Mouse (Mus musculus) MEL (cell line): ENCODE measurements around the gene Slc23a2. TPM values are rescaled to one million over a fixed set of nuclear protein-coding genes. Genes with fewer than 3 reads are reported as not detected.

ENCODE experiments used
- DNase-seq: peaks from one replicate; pipeline ENCODE4 v3.0.0; 2011; ENCODE audit warnings: low read depth, low spot score
- H3K27ac ChIP-seq: 2 replicates; pipeline ENCODE4 v1.5.1; 2012; ENCODE audit warnings: low read depth, mild to moderate bottlenecking, control low read depth, low read length, moderate library complexity; ENCODE audit not compliant: control insufficient read depth
- H3K27me3 ChIP-seq, 2 experiments: fragments of 150-350 bp in 1 of 2; sonication (generic) in 1 of 2; 2 replicates each; pipeline ENCODE4 v1.6.1; 2012; ENCODE audit warnings: low read length in 2 of 2, mild to moderate bottlenecking in 2 of 2, improper control_type of control experiment in 1 of 2, moderate library complexity in 1 of 2; ENCODE audit not compliant: insufficient read depth in 2 of 2, control insufficient read depth in 1 of 2
- H3K36me3 ChIP-seq, 2 experiments: 2 replicates each; pipeline ENCODE4 v1.6.1; 2012 to 2014; ENCODE audit warnings: low read length in 2 of 2, improper control_type of control experiment in 1 of 2, inconsistent platforms in 1 of 2, mild to moderate bottlenecking in 1 of 2; ENCODE audit not compliant: insufficient read depth in 2 of 2, control insufficient read depth in 1 of 2
- H3K4me1 ChIP-seq, 2 experiments: fragments of 150-350 bp in 1 of 2; sonication (generic) in 1 of 2; 2 replicates each; pipeline ENCODE4 v1.6.1; 2012; ENCODE audit warnings: low read length in 2 of 2, improper control_type of control experiment in 1 of 2, mild to moderate bottlenecking in 1 of 2; ENCODE audit not compliant: insufficient read depth in 2 of 2, control insufficient read depth in 1 of 2
- H3K4me3 ChIP-seq, 2 experiments: fragments of 150-350 bp in 1 of 2; sonication (generic) in 1 of 2; 2 replicates each; pipeline ENCODE4 v1.5.1; 2012; ENCODE audit warnings: low read depth in 2 of 2, low read length in 2 of 2, mild to moderate bottlenecking in 2 of 2, moderate library complexity in 2 of 2, control low read depth in 1 of 2, improper control_type of control experiment in 1 of 2; ENCODE audit not compliant: control insufficient read depth in 1 of 2, insufficient read depth in 1 of 2
- H3K79me2 ChIP-seq: 2 replicates; pipeline ENCODE4 v1.6.1; 2012; ENCODE audit warnings: mild to moderate bottlenecking, low read length, moderate library complexity; ENCODE audit not compliant: control insufficient read depth, poor library complexity, insufficient read depth
- H3K9ac ChIP-seq: 2 replicates; pipeline ENCODE4 v1.6.1; 2012; ENCODE audit warnings: low read depth, mild to moderate bottlenecking, control low read depth, low read length, moderate library complexity; ENCODE audit not compliant: control insufficient read depth, poor library complexity, severe bottlenecking
- H3K9me3 ChIP-seq: fragments of 150-350 bp; sonication (generic); replicated peaks from 2 replicates; pipeline ENCODE4 v1.6.1; 2012; ENCODE audit warnings: mild to moderate bottlenecking, low read length, improper control_type of control experiment, moderate library complexity; ENCODE audit not compliant: insufficient read depth
- BHLHE40 ChIP-seq: IDR thresholded peaks from 2 replicates; pipeline ENCODE4 v1.6.1; 2012; ENCODE audit warnings: low read depth, mild to moderate bottlenecking, inconsistent platforms, low read length, improper control_type of control experiment, borderline replicate concordance
- CHD1 ChIP-seq: IDR thresholded peaks from 2 replicates; pipeline ENCODE4 v1.6.1; 2012; ENCODE audit warnings: low read depth, mild to moderate bottlenecking, inconsistent platforms, low read length, improper control_type of control experiment
- E2F4 ChIP-seq: IDR thresholded peaks from 2 replicates; pipeline ENCODE4 v1.6.1; 2011; ENCODE audit warnings: low read depth, low read length, improper control_type of control experiment, borderline replicate concordance
- ELF1 ChIP-seq: IDR thresholded peaks from 2 replicates; pipeline ENCODE4 v1.6.1; 2014; ENCODE audit warnings: low read depth, mild to moderate bottlenecking, inconsistent platforms, low read length, improper control_type of control experiment, moderate library complexity
- GABPA ChIP-seq: IDR thresholded peaks from 2 replicates; pipeline ENCODE4 v1.6.1; 2012; ENCODE audit warnings: low read depth, mild to moderate bottlenecking, inconsistent platforms, low read length, improper control_type of control experiment, moderate library complexity
- GATA1 ChIP-seq: IDR thresholded peaks from 2 replicates; pipeline ENCODE4 v1.6.1; 2011; ENCODE audit warnings: low read depth, low read length, improper control_type of control experiment
- HCFC1 ChIP-seq: IDR thresholded peaks from 2 replicates; pipeline ENCODE4 v1.6.1; 2012; ENCODE audit warnings: low read depth, mild to moderate bottlenecking, inconsistent platforms, low read length, improper control_type of control experiment, moderate library complexity
- JUND ChIP-seq: IDR thresholded peaks from 2 replicates; pipeline ENCODE4 v1.6.1; 2011; ENCODE audit warnings: low read depth, mild to moderate bottlenecking, improper control_type of control experiment, low read length
- MAFK ChIP-seq: IDR thresholded peaks from 2 replicates; pipeline ENCODE4 v1.6.1; 2011; ENCODE audit warnings: low read depth, mild to moderate bottlenecking, low read length, improper control_type of control experiment, borderline replicate concordance
- MAX ChIP-seq: IDR thresholded peaks from 2 replicates; pipeline ENCODE4 v1.6.1; 2011; ENCODE audit warnings: low read length, improper control_type of control experiment
- MEF2A ChIP-seq: IDR thresholded peaks from 2 replicates; pipeline ENCODE4 v1.6.1; 2014; ENCODE audit warnings: low read depth, mild to moderate bottlenecking, inconsistent platforms, low read length, improper control_type of control experiment; ENCODE audit not compliant: poor library complexity, insufficient replicate concordance, severe bottlenecking; ENCODE audit errors: extremely low read depth
- MYB ChIP-seq: IDR thresholded peaks from 2 replicates; pipeline ENCODE4 v1.6.1; 2011; ENCODE audit warnings: mild to moderate bottlenecking, low read depth, low read length, improper control_type of control experiment
- MYC ChIP-seq: IDR thresholded peaks from 2 replicates; pipeline ENCODE4 v1.6.1; 2011; ENCODE audit warnings: low read depth, mild to moderate bottlenecking, low read length, improper control_type of control experiment, moderate library complexity
- POLR2AphosphoS5 ChIP-seq: IDR thresholded peaks from 2 replicates; pipeline ENCODE4 v1.6.1; 2012; ENCODE audit warnings: low read depth, borderline replicate concordance, mild to moderate bottlenecking, inconsistent platforms, low read length, moderate library complexity, mixed read lengths
- RAD21 ChIP-seq: IDR thresholded peaks from 2 replicates; pipeline ENCODE4 v1.6.1; 2011; ENCODE audit warnings: mild to moderate bottlenecking, low read depth, low read length, improper control_type of control experiment
- RCOR1 ChIP-seq: IDR thresholded peaks from 2 replicates; pipeline ENCODE4 v1.6.1; 2012; ENCODE audit warnings: low read depth, mild to moderate bottlenecking, inconsistent platforms, low read length, improper control_type of control experiment
- SMC3 ChIP-seq: IDR thresholded peaks from 2 replicates; pipeline ENCODE4 v1.6.1; 2011; ENCODE audit warnings: low read depth, low read length, improper control_type of control experiment
- TBP ChIP-seq: IDR thresholded peaks from 2 replicates; pipeline ENCODE4 v1.8.0; 2011; ENCODE audit warnings: low read depth, low read length, improper control_type of control experiment
- USF2 ChIP-seq, 2 experiments: IDR thresholded peaks; 2 replicates each; pipeline ENCODE4 v1.6.1; 2011 to 2012; ENCODE audit warnings: improper control_type of control experiment in 2 of 2, low read length in 2 of 2, borderline replicate concordance in 1 of 2, inconsistent platforms in 1 of 2, low read depth in 1 of 2, mild to moderate bottlenecking in 1 of 2; ENCODE audit not compliant: insufficient read depth in 1 of 2
- ZMIZ1 ChIP-seq: IDR thresholded peaks from 2 replicates; pipeline ENCODE4 v1.6.1; 2012; ENCODE audit warnings: low read depth, mild to moderate bottlenecking, inconsistent platforms, low read length, improper control_type of control experiment, moderate library complexity
- polyA plus RNA-seq, 2 experiments: library from polyadenylated mRNA; stranded (reverse) in 1 of 2; unstranded in 1 of 2; fragments of >175 nt in 1 of 2; fragments of >200 nt in 1 of 2; gene quantifications; 2 replicates each; pipeline versions ENCODE4 v1.2.1 to v1.2.4; 2012; ENCODE audit warnings: low replicate concordance in 2 of 2, low read depth in 1 of 2; ENCODE audit not compliant: insufficient read length in 2 of 2, insufficient read depth in 1 of 2, missing spikeins in 1 of 2
- total RNA-seq: library from RNA; depleted of rRNA; stranded (reverse); fragments of 300-350 nt; gene quantifications from 2 replicates; pipeline ENCODE4 v1.2.3, GENCODE M21; 2012

The Slc23a2 gene
- total and polyA plus RNA-seq, 3 experiments, result 7.9 to 10.3 TPM; not detected in 1

GRCm38 (mm10) chr2:132112319-132112718, 32.6 kb downstream of the Slc23a2 start:
- Histone ChIP-seq H3K36me3 (no peaks in the 10 kb centered on the region; a peak in 1 of 4 replicates), H3K4me3 (no peak overlapping the region), H3K9ac (no peak overlapping the region), H3K27ac (no peak overlapping the region), H3K9me3 (no peaks in the 10 kb centered on the region), H3K79me2 (peaks cover 2% of the 10 kb centered on the region; the same call in 1 of the 2 replicates), H3K27me3 (no peaks in the 10 kb centered on the region), H3K4me1 (no peaks in the 10 kb centered on the region)
- TF ChIP-seq RAD21 (no peak), ZMIZ1 (no peak), MYB (no peak), ELF1 (no peak), MAX (no peak), GABPA (no peak), SMC3 (no peak), RCOR1 (no peak), MYC (no peak), MEF2A (no peak), TBP (no peak), MAFK (no peak), E2F4 (no peak), USF2 (IDR thresholded peaks at IDR 0.05; ENCODE audit: borderline replicate concordance in 1 of 2, insufficient read depth in 1 of 2, low read depth in 1 of 2, low read length in 2 of 2) (no peak), GATA1 (no peak), HCFC1 (no peak), JUND (no peak), CHD1 (no peak), BHLHE40 (no peak)
- no peak for DNase-seq

- Histone ChIP-seq H3K4me3 (no peak overlapping the region), H3K36me3 (no peaks in the 10 kb centered on the region; a peak in 1 of 4 replicates), H3K27ac (no peak overlapping the region), H3K9me3 (no peaks in the 10 kb centered on the region), H3K27me3 (no peaks in the 10 kb centered on the region), H3K9ac (no peak overlapping the region), H3K4me1 (no peaks in the 10 kb centered on the region), H3K79me2 (peaks cover 2% of the 10 kb centered on the region; the same call in 1 of the 2 replicates)
- no peak for TF ChIP-seq E2F4
- TF ChIP-seq MAX, result no peak
- TF ChIP-seq POLR2AphosphoS5, result no peak
- no peak for TF ChIP-seq GATA1
- DNase-seq, result no peak
Observed at GRCm38 (mm10) chr2:132111905-132112304, 33.0 kb downstream of the Slc23a2 start.
